ENCODE assay signal across 24 mouse cellular contexts in genomic region chr3:118421701-118422100, GRCm38 (mm10).
DNase-seq lines count a peak whose midpoint lies in the region; ATAC-seq and TF ChIP-seq lines count a peak whose summit lies in the region.
"Had no signal": no experiment of that assay in that cellular context is flagged by ENCODE, and none has a peak within 500 bp of the region (broad histone marks: within the 10 kb centered on the region; RNA-seq: fewer than 3 reads in every experiment).

No protein-coding gene starts in this region.

- H3K4me1 ChIP-seq in lung, embryonic 14.5 days (ENCODE audit: insufficient read depth), result no peaks in the 10 kb centered on the region
- H3K4me1 ChIP-seq in lung, postnatal 0 days (ENCODE audit: insufficient read depth, low read depth, low read length), result no peaks in the 10 kb centered on the region; the same call in 1 of the 2 replicates

- WGBS in lung, embryonic 14.5 days, result 28% methylated on average over 3 of the region's 3 CpGs
- WGBS in lung, postnatal 0 days, result 27% methylated on average over 3 of the region's 3 CpGs

- ATAC-seq in lung, embryonic 14.5 days (ENCODE audit: insufficient read depth), result no peak
- ATAC-seq in lung, postnatal 0 days, result no peak
- ATAC-seq in erythroblast, adult 5-6 weeks (replicated peaks; ENCODE audit: low FRiP score, poor library complexity, severe bottlenecking), result no peak
- ATAC-seq: CD4-positive, CD25-positive, alpha-beta regulatory T cell, adult 4 months; forebrain, embryonic 14.5 days; forebrain, embryonic 16.5 days had no signal

- no peak for TF ChIP-seq CTCF in lung, embryonic 14.5 days (IDR thresholded peaks at IDR 0.05; ENCODE audit: low read depth)
- no peak for TF ChIP-seq CTCF in lung, postnatal 0 days (IDR thresholded peaks at IDR 0.05)

- no peaks in the 10 kb centered on the region for H3K36me3 ChIP-seq in lung, embryonic 14.5 days (ENCODE audit: insufficient read depth)
- H3K36me3 ChIP-seq in lung, postnatal 0 days (ENCODE audit: insufficient read depth, low read length), result no peaks in the 10 kb centered on the region
- H3K36me3 ChIP-seq: embryonic facial prominence, embryonic 10.5 days; embryonic facial prominence, embryonic 12.5 days; forebrain, embryonic 10.5 days; forebrain, embryonic 12.5 days; G1E had no signal

- no peaks in the 10 kb centered on the region for H3K27me3 ChIP-seq in lung, embryonic 14.5 days (ENCODE audit: insufficient read depth, low read length)
- no peaks in the 10 kb centered on the region for H3K27me3 ChIP-seq in lung, postnatal 0 days (replicated peaks; ENCODE audit: insufficient read depth, low read length)
- H3K27me3 ChIP-seq: CH12.LX; forebrain, embryonic 12.5 days had no signal

- no peak overlapping the region for H3K4me2 ChIP-seq in lung, embryonic 14.5 days
- H3K4me2 ChIP-seq in lung, postnatal 0 days (replicated peaks; ENCODE audit: low read depth, low read length), result no peak overlapping the region
- H3K4me2 ChIP-seq: embryonic facial prominence, embryonic 12.5 days; forebrain, embryonic 12.5 days had no signal

- no peak for TF ChIP-seq EP300 in lung, postnatal 0 days (IDR thresholded peaks at IDR 0.05)

- no peak overlapping the region for H3K4me3 ChIP-seq in lung, embryonic 14.5 days (ENCODE audit: low read depth, low read length)
- no peak overlapping the region for H3K4me3 ChIP-seq in lung, postnatal 0 days (ENCODE audit: low read depth, low read length)
- H3K4me3 ChIP-seq: embryonic facial prominence, embryonic 10.5 days; embryonic facial prominence, embryonic 12.5 days; erythroblast, embryonic 14.5 days; forebrain, embryonic 10.5 days; forebrain, embryonic 12.5 days had no signal

- H3K9ac ChIP-seq in lung, embryonic 14.5 days, result no peak overlapping the region
- H3K9ac ChIP-seq in lung, postnatal 0 days (replicated peaks; ENCODE audit: low read depth), result no peak overlapping the region
- H3K9ac ChIP-seq: embryonic facial prominence, embryonic 12.5 days; forebrain, embryonic 12.5 days had no signal

- no peaks in the 10 kb centered on the region for H3K9me3 ChIP-seq in lung, embryonic 14.5 days (ENCODE audit: low read depth, low read length)
- H3K9me3 ChIP-seq in lung, postnatal 0 days (ENCODE audit: low read length), result no peaks in the 10 kb centered on the region
- H3K9me3 ChIP-seq: embryonic facial prominence, embryonic 10.5 days; embryonic facial prominence, embryonic 12.5 days; forebrain, embryonic 10.5 days; forebrain, embryonic 12.5 days had no signal

- peak; percentile 42 for DNase-seq in lung, embryonic 14.5 days
- DNase-seq in lung, postnatal 0 days (ENCODE audit: low spot score), result no peak
- peak; percentile 59 for DNase-seq in retina, embryonic 14.5 days (ENCODE audit: low spot score)
- DNase-seq in gastrocnemius, postnatal 36 days, result no peak
- DNase-seq: adrenal gland, adult 2 months; adrenal gland, postnatal 10 days; adrenal gland, postnatal 25 days; B cell, adult 2 months; cerebellum, adult 11-12 months; cerebellum, adult 2 months; cerebellum, adult 9-10 months; cerebellum, postnatal 10 days; cerebellum, postnatal 25 days had no signal

- H3K27ac ChIP-seq in lung, embryonic 14.5 days (ENCODE audit: low read depth), result no peak overlapping the region
- no peak overlapping the region for H3K27ac ChIP-seq in lung, postnatal 0 days (ENCODE audit: low read length)
- H3K27ac ChIP-seq: embryonic facial prominence, embryonic 10.5 days; embryonic facial prominence, embryonic 12.5 days; forebrain, embryonic 10.5 days; forebrain, embryonic 12.5 days had no signal

- intact Hi-C loops in gastrocnemius, postnatal 36 days (cut with DNase I), result loop anchor here (10.0 kb wide), 1 partner anchor 1773 kb away; no protein-coding TSS in a partner anchor

Comparison
In these comparisons a context has a peak if more than half of its experiments do, and no peak if none do; other contexts are left out.
1. DNase-seq: peak in lung, embryonic 14.5 days (single experiment) and retina, embryonic 14.5 days (single experiment); none in lung, postnatal 0 days (single experiment) and gastrocnemius, postnatal 36 days (0 of 2).